Mouse (Mus musculus): ENCODE measurements around the gene Cfap157. TPM values are rescaled to one million over a fixed set of nuclear protein-coding genes. Genes with fewer than 3 reads are reported as not detected.

Cfap157 gene
- polyA plus RNA-seq, 1 experiment = 0.81 TPM

DNA sequence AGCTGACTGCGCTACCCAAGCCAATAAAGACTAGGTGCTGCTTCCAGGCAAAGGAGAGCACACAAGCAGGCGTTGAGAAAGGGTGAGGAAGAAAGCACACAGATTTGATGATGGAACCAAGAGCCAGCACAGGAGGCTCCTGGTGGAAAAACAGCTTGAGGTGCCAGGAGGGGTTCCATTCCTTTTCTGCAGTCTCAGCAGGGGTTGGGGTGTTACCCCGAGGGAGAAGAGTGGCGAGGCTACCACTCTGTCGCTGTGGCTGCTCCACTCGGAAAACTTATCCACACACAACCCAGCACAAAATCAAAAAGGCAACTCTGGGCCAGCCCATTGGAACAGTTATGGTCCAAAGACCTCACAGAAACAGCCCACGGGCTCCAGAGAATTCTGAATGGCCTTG is 33.4 kb upstream of the Cfap157 start:
- H3K36me3 ChIP-seq (ENCODE audit: control insufficient read depth, insufficient read depth) = peaks cover 49% of the 10 kb centered on the region
- no peaks in the 10 kb centered on the region for H3K27me3 ChIP-seq (ENCODE audit: control insufficient read depth, insufficient read depth, insufficient read length)
- H3K79me2 ChIP-seq (ENCODE audit: control insufficient read depth, insufficient read depth) = no peaks in the 10 kb centered on the region
- H3ac ChIP-seq (ENCODE audit: control insufficient read depth, insufficient read length, low read depth) = no peak overlapping the region
- no peak overlapping the region for H3K4me3 ChIP-seq (ENCODE audit: insufficient read depth, poor library complexity, severe bottlenecking)
- TF ChIP-seq CTCF (IDR thresholded peaks at IDR 0.05; ENCODE audit: control insufficient read depth, insufficient read depth, insufficient read length) (no peak), USF1 (IDR thresholded peaks at IDR 0.05; ENCODE audit: low read depth) (no peak), FOSL1 (IDR thresholded peaks at IDR 0.05; ENCODE audit: insufficient read depth, low read length, poor library complexity, severe bottlenecking) (no peak), MYOG (IDR thresholded peaks at IDR 0.05; ENCODE audit: control insufficient read depth, extremely low read depth, insufficient read length) (no peak), CEBPB (IDR thresholded peaks at IDR 0.05; ENCODE audit: low read depth) (no peak), MAX (IDR thresholded peaks at IDR 0.05) (no peak), MYOD1 (IDR thresholded peaks at IDR 0.05; ENCODE audit: control insufficient read depth, insufficient read length, low read depth) (no peak)
- no peaks in the 10 kb centered on the region for H3K79me3 ChIP-seq (ENCODE audit: low read depth)

DNA sequence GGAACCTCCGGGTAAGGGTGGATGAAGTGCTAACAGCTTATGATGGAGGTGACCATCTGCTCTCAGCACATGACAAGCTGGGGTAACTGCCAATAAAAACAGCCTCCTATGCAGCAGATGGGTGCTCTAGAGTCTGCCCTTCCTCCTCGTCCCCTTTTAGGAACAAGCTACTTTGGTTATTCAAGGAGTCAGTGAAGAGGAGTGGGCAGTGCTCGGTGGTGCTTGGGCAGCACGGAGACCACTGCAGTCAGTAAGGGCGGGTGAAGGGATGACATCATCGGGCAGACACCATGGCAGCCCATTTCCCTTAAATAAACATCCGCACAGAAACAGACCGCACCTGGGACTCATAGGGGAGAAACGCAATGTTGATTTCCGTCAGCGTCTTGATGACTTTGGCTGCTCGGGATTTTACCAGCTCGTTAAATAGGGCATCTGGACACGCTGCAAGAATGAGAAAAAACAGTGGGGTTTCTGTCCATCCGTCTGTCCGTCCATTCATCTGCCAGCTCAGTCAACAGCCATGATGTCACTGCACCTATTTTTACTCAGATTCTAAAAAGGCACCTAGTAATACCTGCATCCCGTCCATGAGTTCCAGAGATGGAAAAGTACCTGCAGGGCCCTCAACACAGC is 32.8 kb upstream of the Cfap157 start:
- no peak for TF ChIP-seq USF1 (IDR thresholded peaks at IDR 0.05; ENCODE audit: low read depth)
- TF ChIP-seq MYOD1 (IDR thresholded peaks at IDR 0.05; ENCODE audit: control insufficient read depth, insufficient read length, low read depth) = peak; percentile 56
- Histone ChIP-seq H3K27me3 (ENCODE audit: control insufficient read depth, insufficient read depth, insufficient read length) (no peaks in the 10 kb centered on the region), H3K4me3 (ENCODE audit: insufficient read depth, poor library complexity, severe bottlenecking) (no peak overlapping the region), H3K36me3 (ENCODE audit: control insufficient read depth, insufficient read depth) (peaks cover 48% of the 10 kb centered on the region), H3K79me2 (ENCODE audit: control insufficient read depth, insufficient read depth) (no peaks in the 10 kb centered on the region), H3ac (ENCODE audit: control insufficient read depth, insufficient read length, low read depth) (no peak overlapping the region), H3K79me3 (ENCODE audit: low read depth) (no peaks in the 10 kb centered on the region)

DNA sequence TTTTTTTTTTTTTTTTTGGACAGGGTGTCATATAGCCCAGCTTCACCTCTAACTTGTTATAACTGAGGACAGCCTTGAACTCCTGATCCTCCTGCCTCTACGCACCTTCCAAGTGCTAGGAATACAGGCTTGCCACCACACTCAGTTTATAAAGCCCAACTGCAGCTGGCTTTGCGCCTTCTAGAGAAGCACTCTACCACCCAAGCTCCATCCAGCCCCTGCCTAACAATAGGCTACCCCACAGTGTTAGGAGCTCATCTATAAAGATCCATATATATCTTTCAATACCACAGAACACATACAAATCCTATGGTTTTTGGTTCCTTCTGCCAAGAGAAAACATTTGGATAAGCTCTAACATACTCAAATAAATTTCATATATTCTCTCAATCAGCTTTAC is 32.3 kb upstream of the Cfap157 start:
- no peak for TF ChIP-seq CEBPB (IDR thresholded peaks at IDR 0.05; ENCODE audit: low read depth)
- TF ChIP-seq MAX (IDR thresholded peaks at IDR 0.05) = no peak
- Histone ChIP-seq H3K27me3 (ENCODE audit: control insufficient read depth, insufficient read depth, insufficient read length) (no peaks in the 10 kb centered on the region), H3ac (ENCODE audit: control insufficient read depth, insufficient read length, low read depth) (no peak overlapping the region), H3K36me3 (ENCODE audit: control insufficient read depth, insufficient read depth) (peaks cover 47% of the 10 kb centered on the region), H3K79me3 (ENCODE audit: low read depth) (no peaks in the 10 kb centered on the region), H3K79me2 (ENCODE audit: control insufficient read depth, insufficient read depth) (no peaks in the 10 kb centered on the region), H3K4me3 (ENCODE audit: insufficient read depth, poor library complexity, severe bottlenecking) (no peak overlapping the region)

DNA sequence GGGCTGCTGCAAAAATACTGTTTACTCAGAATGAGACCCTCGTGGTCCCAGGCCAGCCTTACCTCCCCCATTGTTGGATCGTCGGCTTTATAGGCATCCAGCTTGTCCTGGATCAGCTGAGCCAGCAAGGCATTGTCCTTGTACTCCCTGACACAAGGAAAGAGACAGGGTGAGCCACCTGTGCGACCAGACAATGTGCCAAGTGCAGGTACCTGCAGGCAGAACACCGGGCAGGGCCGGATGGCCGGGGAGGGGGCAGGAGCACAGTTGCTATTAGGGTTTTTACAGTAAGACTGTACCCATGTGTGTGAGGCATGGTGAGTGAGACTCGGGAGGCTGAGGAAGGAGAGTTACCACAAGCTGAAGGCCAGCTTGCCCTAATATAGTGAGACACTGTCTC is 27.7 kb upstream of the Cfap157 start:
- Histone ChIP-seq H3K27me3 (ENCODE audit: control insufficient read depth, insufficient read depth, insufficient read length) (no peaks in the 10 kb centered on the region), H3K79me2 (ENCODE audit: control insufficient read depth, insufficient read depth) (no peaks in the 10 kb centered on the region), H3K4me3 (ENCODE audit: insufficient read depth, poor library complexity, severe bottlenecking) (no peak overlapping the region), H3K36me3 (ENCODE audit: control insufficient read depth, insufficient read depth) (peaks cover 50% of the 10 kb centered on the region), H3K79me3 (ENCODE audit: low read depth) (no peaks in the 10 kb centered on the region), H3ac (ENCODE audit: control insufficient read depth, insufficient read length, low read depth) (no peak overlapping the region)
- no peak for TF ChIP-seq CEBPB (IDR thresholded peaks at IDR 0.05; ENCODE audit: low read depth)
- no peak for TF ChIP-seq MYOG (IDR thresholded peaks at IDR 0.05; ENCODE audit: control insufficient read depth, extremely low read depth, insufficient read length)

DNA sequence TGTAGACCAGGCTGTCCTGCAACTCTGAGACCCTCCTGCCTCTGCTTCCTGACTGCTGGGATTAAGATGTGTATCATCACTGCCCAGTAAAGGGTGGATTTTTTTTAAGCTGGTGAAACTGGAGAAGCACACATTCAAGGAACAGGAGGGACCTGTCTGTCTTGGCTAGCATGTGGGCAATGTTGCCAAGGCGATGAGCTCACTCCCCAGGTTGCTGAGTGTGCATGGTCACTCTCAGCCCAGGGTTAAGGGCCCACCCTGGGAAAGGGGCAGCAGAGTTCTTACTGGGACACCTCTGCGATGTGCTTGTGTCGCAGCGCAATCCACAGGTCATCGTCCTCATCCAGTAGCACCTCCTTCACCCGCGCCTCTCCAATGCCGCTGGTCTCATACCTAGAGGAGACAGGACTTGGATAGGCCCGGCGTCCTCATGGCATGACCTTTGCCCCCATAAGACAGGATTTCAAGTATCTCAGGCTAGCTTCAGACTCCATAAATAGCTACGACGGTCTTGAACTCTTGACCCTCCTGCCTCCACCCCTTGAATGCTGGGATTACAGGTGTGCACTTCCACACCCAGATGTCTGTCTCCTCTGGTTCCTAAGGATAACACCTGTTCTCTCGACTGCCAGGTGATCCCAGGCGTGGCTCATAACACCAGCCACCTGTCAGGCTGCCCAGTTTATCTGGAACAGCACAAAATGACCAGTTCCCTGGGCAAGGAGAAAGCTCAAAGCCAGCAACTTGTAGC is 24.8 kb upstream of the Cfap157 start:
- Histone ChIP-seq H3ac (ENCODE audit: control insufficient read depth, insufficient read length, low read depth) (no peak overlapping the region), H3K27me3 (ENCODE audit: control insufficient read depth, insufficient read depth, insufficient read length) (no peaks in the 10 kb centered on the region), H3K36me3 (ENCODE audit: control insufficient read depth, insufficient read depth) (peaks cover 30% of the 10 kb centered on the region), H3K4me3 (ENCODE audit: insufficient read depth, poor library complexity, severe bottlenecking) (no peak overlapping the region), H3K79me3 (ENCODE audit: low read depth) (no peaks in the 10 kb centered on the region), H3K79me2 (ENCODE audit: control insufficient read depth, insufficient read depth) (no peaks in the 10 kb centered on the region)
- TF ChIP-seq MYOD1 (IDR thresholded peaks at IDR 0.05; ENCODE audit: control insufficient read depth, insufficient read length, low read depth) (no peak), CEBPB (IDR thresholded peaks at IDR 0.05; ENCODE audit: low read depth) (no peak), MAX (IDR thresholded peaks at IDR 0.05) (no peak), CTCF (IDR thresholded peaks at IDR 0.05; ENCODE audit: control insufficient read depth, insufficient read depth, insufficient read length) (no peak), USF1 (IDR thresholded peaks at IDR 0.05; ENCODE audit: low read depth) (no peak), FOSL1 (IDR thresholded peaks at IDR 0.05; ENCODE audit: insufficient read depth, low read length, poor library complexity, severe bottlenecking) (no peak), MYOG (IDR thresholded peaks at IDR 0.05; ENCODE audit: control insufficient read depth, extremely low read depth, insufficient read length) (no peak)

DNA sequence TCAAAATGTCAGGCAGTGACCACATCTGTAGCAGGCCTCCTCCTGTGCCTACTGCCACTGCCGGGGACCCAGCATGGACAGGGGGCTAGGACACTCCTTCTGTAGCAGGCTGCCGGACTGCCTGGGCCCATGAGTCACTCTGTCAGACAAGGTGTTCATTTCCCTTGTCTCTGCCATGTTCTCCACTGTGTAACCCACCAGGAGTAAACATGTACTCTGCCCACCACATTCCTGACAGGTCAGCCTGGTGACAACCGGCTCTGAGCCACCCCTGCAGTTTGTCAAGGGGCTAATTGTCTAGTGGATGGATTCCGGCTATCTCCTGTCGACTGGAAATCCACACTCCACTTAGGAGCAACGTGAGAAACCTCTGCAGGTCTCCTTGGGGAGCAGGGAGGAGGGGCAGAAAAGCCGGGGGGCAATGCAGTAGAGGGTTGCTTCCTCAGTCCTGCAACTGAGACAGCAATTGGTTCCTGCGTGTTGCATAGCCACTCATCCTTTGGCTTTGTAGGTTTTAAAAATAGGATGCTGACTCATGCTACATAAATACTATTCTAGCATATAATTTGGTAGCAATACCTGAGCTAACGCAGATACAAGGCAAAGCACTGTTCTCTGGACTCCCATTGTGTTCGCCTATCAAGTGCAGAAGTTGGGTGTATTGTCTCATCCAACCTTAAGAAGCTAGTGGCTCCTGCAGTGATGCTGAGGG is 14.2 kb upstream of the Cfap157 start:
- TF ChIP-seq MAX (IDR thresholded peaks at IDR 0.05) (no peak), MYOG (IDR thresholded peaks at IDR 0.05; ENCODE audit: control insufficient read depth, extremely low read depth, insufficient read length) (no peak), CTCF (IDR thresholded peaks at IDR 0.05; ENCODE audit: control insufficient read depth, insufficient read depth, insufficient read length) (no peak), CEBPB (IDR thresholded peaks at IDR 0.05; ENCODE audit: low read depth) (no peak), USF1 (IDR thresholded peaks at IDR 0.05; ENCODE audit: low read depth) (no peak), MYOD1 (IDR thresholded peaks at IDR 0.05; ENCODE audit: control insufficient read depth, insufficient read length, low read depth) (no peak), FOSL1 (IDR thresholded peaks at IDR 0.05; ENCODE audit: insufficient read depth, low read length, poor library complexity, severe bottlenecking) (no peak)
- no peak overlapping the region for H3K4me3 ChIP-seq (ENCODE audit: insufficient read depth, poor library complexity, severe bottlenecking)
- no peaks in the 10 kb centered on the region for H3K27me3 ChIP-seq (ENCODE audit: control insufficient read depth, insufficient read depth, insufficient read length)
- peaks cover 56% of the 10 kb centered on the region for H3K36me3 ChIP-seq (ENCODE audit: control insufficient read depth, insufficient read depth)
- H3ac ChIP-seq (ENCODE audit: control insufficient read depth, insufficient read length, low read depth) = no peak overlapping the region
- no peaks in the 10 kb centered on the region for H3K79me2 ChIP-seq (ENCODE audit: control insufficient read depth, insufficient read depth)
- H3K79me3 ChIP-seq (ENCODE audit: low read depth) = no peaks in the 10 kb centered on the region

Measured in C2C12 (cell line).